In the genomic region with DNA sequence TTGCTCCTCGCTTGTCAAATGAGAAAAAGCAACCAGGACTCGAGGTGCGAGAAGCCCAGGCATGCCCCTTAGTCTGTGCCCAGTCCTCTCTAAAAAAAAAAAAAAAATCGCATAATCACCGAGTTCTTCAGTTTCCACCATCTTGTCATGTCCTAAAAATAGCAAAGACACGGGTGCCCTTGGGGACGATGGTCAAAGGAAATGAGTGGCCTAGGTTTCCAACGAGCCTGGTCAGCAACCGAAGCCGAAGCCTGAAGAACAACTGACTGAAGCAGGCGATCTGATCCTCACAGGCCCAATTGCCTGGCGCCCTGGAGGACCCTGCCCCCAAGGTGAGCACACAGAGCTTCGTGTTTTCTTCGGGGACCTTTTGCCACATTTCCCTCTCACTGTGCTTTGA, we compare ENCODE assay signal across 1 mouse cellular context.
A peak's percentile ranks its signal among the peaks of the same experiment; 100 is the strongest.
TF ChIP-seq lines count a peak whose summit lies in the region.

No protein-coding gene starts in this region.

TF ChIP-seq in CH12.LX, 34 proteins besides CTCF, POLR2A, EP300 and RAD21 (continued from another document):
- TF ChIP-seq GABPA (IDR thresholded peaks at IDR 0.05; ENCODE audit: insufficient replicate concordance, low read depth, low read length) (no peak), USF1 (IDR thresholded peaks at IDR 0.05; ENCODE audit: low read depth, low read length) (no peak), NELFE (IDR thresholded peaks at IDR 0.05; ENCODE audit: low read depth, low read length) (no peak), KAT2A (IDR thresholded peaks at IDR 0.05; ENCODE audit: insufficient replicate concordance, low read length) (no peak), MAX (IDR thresholded peaks at IDR 0.05; ENCODE audit: low read length) (peak; percentile 58), MAFK (IDR thresholded peaks at IDR 0.05; ENCODE audit: insufficient replicate concordance, low read length) (peak; percentile 34; the same call in 1 of the 2 replicates), POLR2AphosphoS2 (IDR thresholded peaks at IDR 0.05; ENCODE audit: low read depth, low read length) (no peak), NRF1 (IDR thresholded peaks at IDR 0.05; ENCODE audit: low read depth, low read length) (no peak), ZC3H11A (IDR thresholded peaks at IDR 0.05; ENCODE audit: low read depth, low read length) (no peak), E2F4 (IDR thresholded peaks at IDR 0.05; ENCODE audit: insufficient replicate concordance, low read depth, low read length) (no peak)
